In the genomic region with DNA sequence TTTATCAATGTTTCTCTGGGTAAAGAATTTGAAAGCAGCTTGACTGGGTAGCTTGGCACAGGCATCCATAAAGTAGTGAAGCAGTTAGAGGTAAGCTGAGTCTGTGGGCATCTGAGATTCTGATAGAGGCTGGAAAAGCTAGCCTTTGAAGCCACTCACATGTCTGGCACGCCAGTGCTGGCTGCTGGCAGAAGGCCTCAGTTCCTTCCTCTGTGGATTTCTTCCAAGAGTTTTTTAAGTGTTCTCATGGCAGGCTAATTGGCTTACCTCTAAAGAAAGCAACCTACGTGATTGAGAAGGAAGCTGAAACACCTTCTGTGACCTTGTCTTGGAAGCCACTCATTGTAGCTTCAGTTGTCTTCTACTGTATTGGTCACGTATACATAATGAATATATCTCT, we compare ENCODE assay signal across 27 mouse cellular contexts. TPM values are rescaled to one million over a fixed set of nuclear protein-coding genes. Genes with fewer than 3 reads are reported as not detected.
DNase-seq lines count a peak whose midpoint lies in the region; ATAC-seq and TF ChIP-seq lines count a peak whose summit lies in the region.
"Had no signal": no experiment of that assay in that cellular context is flagged by ENCODE, and none has a peak within 500 bp of the region (broad histone marks: within the 10 kb centered on the region; RNA-seq: fewer than 3 reads in every experiment).

No protein-coding gene starts in this region.

- no peak overlapping the region for H3K4me3 ChIP-seq in forebrain, embryonic 14.5 days (ENCODE audit: low read depth, low read length)
- H3K4me3 ChIP-seq in forebrain, embryonic 12.5 days (replicated peaks), result no peak overlapping the region
- H3K4me3 ChIP-seq in heart, adult 2 months, result no peak overlapping the region
- no peak overlapping the region for H3K4me3 ChIP-seq in liver, adult 2 months (ENCODE audit: insufficient read depth, low read depth, low read length)
- H3K4me3 ChIP-seq in liver, postnatal 0 days (ENCODE audit: low read depth, low read length), result no peak overlapping the region
- H3K4me3 ChIP-seq: embryonic facial prominence, embryonic 10.5 days; embryonic facial prominence, embryonic 15.5 days; kidney, embryonic 15.5 days; limb, embryonic 13.5 days; liver, embryonic 12.5 days; midbrain, embryonic 13.5 days; neural tube, embryonic 13.5 days had no signal

- H3K9me3 ChIP-seq in forebrain, embryonic 14.5 days (replicated peaks; ENCODE audit: control insufficient read depth, low read length), result no peaks in the 10 kb centered on the region
- no peaks in the 10 kb centered on the region for H3K9me3 ChIP-seq in forebrain, embryonic 12.5 days
- no peaks in the 10 kb centered on the region for H3K9me3 ChIP-seq in liver, postnatal 0 days (ENCODE audit: low read length)
- H3K9me3 ChIP-seq: embryonic facial prominence, embryonic 10.5 days; embryonic facial prominence, embryonic 15.5 days; kidney, embryonic 15.5 days; liver, embryonic 12.5 days; midbrain, embryonic 13.5 days; neural tube, embryonic 13.5 days had no signal

- no peak for TF ChIP-seq POLR2A in heart, adult 2 months (IDR thresholded peaks at IDR 0.05; ENCODE audit: insufficient read depth, low read depth, low read length)
- no peak for TF ChIP-seq POLR2A in liver, adult 2 months (IDR thresholded peaks at IDR 0.05; ENCODE audit: extremely low read depth, insufficient read depth, low read length)

- TF ChIP-seq CTCF in heart, adult 2 months (IDR thresholded peaks at IDR 0.05), result no peak
- no peak for TF ChIP-seq CTCF in liver, adult 2 months (IDR thresholded peaks at IDR 0.05; ENCODE audit: low read depth, low read length)
- TF ChIP-seq CTCF in liver, postnatal 0 days (IDR thresholded peaks at IDR 0.05; ENCODE audit: low read depth), result no peak

- intact Hi-C loops in heart, adult 2 months (cut with DNase I), result no loop called here
- intact Hi-C loops in heart, postnatal 25 days (cut with DNase I), result no loop called here

- no peaks in the 10 kb centered on the region for H3K4me1 ChIP-seq in forebrain, embryonic 14.5 days (ENCODE audit: control insufficient read depth, insufficient read depth, low read length)
- H3K4me1 ChIP-seq in forebrain, embryonic 12.5 days, result no peaks in the 10 kb centered on the region
- peaks cover 2% of the 10 kb centered on the region; the same call in 1 of the 2 replicates for H3K4me1 ChIP-seq in heart, adult 2 months (ENCODE audit: control insufficient read depth, insufficient read depth, low read length)
- H3K4me1 ChIP-seq in liver, adult 2 months (ENCODE audit: control insufficient read depth, insufficient read depth, low read length), result peaks cover 12% of the 10 kb centered on the region; the same call in 1 of the 2 replicates
- no peaks in the 10 kb centered on the region; the same call in 1 of the 2 replicates for H3K4me1 ChIP-seq in liver, postnatal 0 days (ENCODE audit: insufficient read depth)
- H3K4me1 ChIP-seq: embryonic facial prominence, embryonic 10.5 days; embryonic facial prominence, embryonic 15.5 days; kidney, embryonic 15.5 days; limb, embryonic 13.5 days; liver, embryonic 12.5 days; neural tube, embryonic 13.5 days had no signal

- H3K9ac ChIP-seq in forebrain, embryonic 14.5 days (ENCODE audit: low read length), result no peak overlapping the region
- no peak overlapping the region for H3K9ac ChIP-seq in forebrain, embryonic 12.5 days
- H3K9ac ChIP-seq in heart, adult 2 months (ENCODE audit: low read depth, low read length), result no peak overlapping the region
- H3K9ac ChIP-seq in liver, adult 2 months (ENCODE audit: low read depth, low read length), result no peak overlapping the region
- no peak overlapping the region for H3K9ac ChIP-seq in liver, postnatal 0 days (replicated peaks)
- H3K9ac ChIP-seq: embryonic facial prominence, embryonic 15.5 days; kidney, embryonic 15.5 days; limb, embryonic 13.5 days; liver, embryonic 12.5 days; midbrain, embryonic 13.5 days; neural tube, embryonic 13.5 days had no signal

- H3K27me3 ChIP-seq in forebrain, embryonic 14.5 days (replicated peaks; ENCODE audit: control insufficient read depth, insufficient read depth, low read length), result peaks cover 4% of the 10 kb centered on the region; the same call in 1 of the 2 replicates
- peaks cover 18% of the 10 kb centered on the region for H3K27me3 ChIP-seq in forebrain, embryonic 12.5 days
- peaks cover 4% of the 10 kb centered on the region; the same call in 1 of the 2 replicates for H3K27me3 ChIP-seq in heart, adult 2 months (ENCODE audit: control insufficient read depth, insufficient read depth, low read length)
- no peaks in the 10 kb centered on the region for H3K27me3 ChIP-seq in liver, adult 2 months (ENCODE audit: control insufficient read depth, insufficient read depth, low read length)
- H3K27me3 ChIP-seq in liver, postnatal 0 days (ENCODE audit: insufficient read depth, low read length), result peaks cover 2% of the 10 kb centered on the region; the same call in 1 of the 2 replicates
- H3K27me3 ChIP-seq: Patski had no signal

- H3K4me2 ChIP-seq in forebrain, embryonic 14.5 days (ENCODE audit: low read length), result no peak overlapping the region
- H3K4me2 ChIP-seq in forebrain, embryonic 12.5 days, result no peak overlapping the region
- no peak overlapping the region for H3K4me2 ChIP-seq in liver, postnatal 0 days (ENCODE audit: low read depth, low read length)
- H3K4me2 ChIP-seq: embryonic facial prominence, embryonic 15.5 days; kidney, embryonic 15.5 days; limb, embryonic 13.5 days; liver, embryonic 12.5 days; midbrain, embryonic 13.5 days; neural tube, embryonic 13.5 days had no signal

- TF ChIP-seq EP300 in heart, adult 2 months (IDR thresholded peaks at IDR 0.05; ENCODE audit: insufficient read depth, low read depth, low read length), result no peak
- TF ChIP-seq EP300 in liver, postnatal 0 days (IDR thresholded peaks at IDR 0.05; ENCODE audit: low read depth), result no peak

- peak; percentile 52 for DNase-seq in forebrain, embryonic 14.5 days (ENCODE audit: low spot score)
- peak; percentile 40 to 59 for DNase-seq in heart, adult 2 months
- no peak for DNase-seq in heart, postnatal 25 days (ENCODE audit: low spot score)
- peak; percentile 48 for DNase-seq in liver, adult 2 months (ENCODE audit: extremely low read depth, low read depth, low spot score)
- DNase-seq in liver, postnatal 0 days, result no peak
- DNase-seq in spleen, postnatal 14 days (ENCODE audit: low spot score in 2 of 2), result no peak
- DNase-seq: adrenal gland, postnatal 10 days; cerebellum, adult 18-20 months; gastrocnemius, postnatal 10 days; kidney, adult 18-20 months; kidney, postnatal 25 days; lung, adult 2 months; right cerebral cortex, postnatal 4 days; thymus, adult 2 months; thymus, postnatal 36 days had no signal

- 52% methylated on average over 3 of the region's 3 CpGs for WGBS in forebrain, embryonic 14.5 days
- 61% methylated on average over 3 of the region's 3 CpGs for WGBS in forebrain, embryonic 12.5 days
- WGBS in heart, adult 2 months, result 16% methylated on average over 3 of the region's 3 CpGs
- 49% methylated on average over 3 of the region's 3 CpGs for WGBS in liver, adult 2 months
- WGBS in liver, postnatal 0 days (ENCODE audit: insufficient replicate concordance), result 66% methylated on average over 3 of the region's 3 CpGs

- no peaks in the 10 kb centered on the region for H3K36me3 ChIP-seq in forebrain, embryonic 14.5 days (ENCODE audit: control insufficient read depth, insufficient read depth, low read length)
- no peaks in the 10 kb centered on the region for H3K36me3 ChIP-seq in forebrain, embryonic 12.5 days (replicated peaks)
- H3K36me3 ChIP-seq in heart, adult 2 months (ENCODE audit: control insufficient read depth, insufficient read depth, low read length), result no peaks in the 10 kb centered on the region
- no peaks in the 10 kb centered on the region for H3K36me3 ChIP-seq in liver, adult 2 months (ENCODE audit: control insufficient read depth, insufficient read depth, low read length)
- H3K36me3 ChIP-seq in liver, postnatal 0 days (replicated peaks; ENCODE audit: insufficient read depth, low read length), result no peaks in the 10 kb centered on the region
- H3K36me3 ChIP-seq: embryonic facial prominence, embryonic 10.5 days; embryonic facial prominence, embryonic 15.5 days; kidney, embryonic 15.5 days; limb, embryonic 13.5 days; liver, embryonic 12.5 days; midbrain, embryonic 13.5 days; neural tube, embryonic 13.5 days had no signal

- no peaks in the 10 kb centered on the region for H3K79me2 ChIP-seq in heart, adult 2 months (replicated peaks; ENCODE audit: control insufficient read depth, insufficient read depth, low read length)
- no peaks in the 10 kb centered on the region for H3K79me2 ChIP-seq in liver, adult 2 months (ENCODE audit: control insufficient read depth, insufficient read depth, low read length)

- no peak overlapping the region for H3K27ac ChIP-seq in forebrain, embryonic 14.5 days (ENCODE audit: low read depth, low read length)
- no peak overlapping the region for H3K27ac ChIP-seq in forebrain, embryonic 12.5 days
- H3K27ac ChIP-seq in heart, adult 2 months, result no peak overlapping the region
- H3K27ac ChIP-seq in liver, adult 2 months (replicated peaks; ENCODE audit: insufficient read depth, low read depth, low read length), result no peak overlapping the region
- H3K27ac ChIP-seq in liver, postnatal 0 days (ENCODE audit: low read depth), result no peak overlapping the region
- H3K27ac ChIP-seq: embryonic facial prominence, embryonic 10.5 days; embryonic facial prominence, embryonic 15.5 days; kidney, embryonic 15.5 days; limb, embryonic 13.5 days; liver, embryonic 12.5 days; macrophage; midbrain, embryonic 13.5 days; neural tube, embryonic 13.5 days had no signal

- ATAC-seq in forebrain, embryonic 14.5 days, result no peak; the same call in 1 of the 2 replicates
- ATAC-seq in forebrain, embryonic 12.5 days (ENCODE audit: low FRiP score), result no peak
- ATAC-seq in liver, postnatal 0 days, result no peak
- ATAC-seq: liver, embryonic 12.5 days; Patski had no signal

RNA-seq across cellular contexts. Expression of a gene that starts 17.6 kb away (rescaled TPM):
- 56.5 and 58.6 TPM in 2 replicates for polyA plus RNA-seq in forebrain, embryonic 14.5 days (2014; fragmentation: Nextera tagmentation; extraction: Ambion mirVana)
- polyA plus RNA-seq in forebrain, embryonic 12.5 days (2016; fragmentation: Nextera tagmentation; extraction: Ambion mirVana), result 43.5 and 43.8 TPM in 2 replicates
- 1 to 10 TPM; 3.5 TPM for total RNA-seq in heart, adult 2 months (2021)
- polyA plus RNA-seq in heart, adult 2 months (2012; rRNA removed), result 6.0 and 8.8 TPM in 2 replicates
- total RNA-seq in heart, postnatal 25 days (2021), result 1 to 10 TPM; 2.9 to 3.4 TPM
- 219 and 292 TPM in 2 replicates for total RNA-seq in liver, adult 2 months (2014; rRNA removed)
- polyA plus RNA-seq in liver, adult 2 months (2012; rRNA removed), result 213 and 233 TPM in 2 replicates
- 97.4 and 98.7 TPM in 2 replicates for polyA plus RNA-seq in liver, postnatal 0 days (2015; fragmentation: Nextera tagmentation; extraction: Ambion mirVana)
- total RNA-seq: megakaryocyte-erythroid progenitor cell, adult 5-6 weeks; MEL had no signal
- polyA plus RNA-seq: macrophage had no signal

Comparison
In these comparisons a context has a peak if more than half of its experiments do, and no peak if none do; other contexts are left out.
1. DNase-seq: peak in forebrain, embryonic 14.5 days (single experiment), heart, adult 2 months (2 of 2) and liver, adult 2 months (single experiment); none in heart, postnatal 25 days (single experiment), liver, postnatal 0 days (single experiment) and spleen, postnatal 14 days (0 of 2).